Mouse (Mus musculus) MN1 (cell line): ENCODE measurements around the gene Rap1gds1.

ENCODE experiments used
- DNase-seq: peaks from one replicate; pipeline ENCODE4 v3.0.0-alpha.2; 2016; ENCODE audit warnings: low spot score

The Rap1gds1 gene

DNA sequence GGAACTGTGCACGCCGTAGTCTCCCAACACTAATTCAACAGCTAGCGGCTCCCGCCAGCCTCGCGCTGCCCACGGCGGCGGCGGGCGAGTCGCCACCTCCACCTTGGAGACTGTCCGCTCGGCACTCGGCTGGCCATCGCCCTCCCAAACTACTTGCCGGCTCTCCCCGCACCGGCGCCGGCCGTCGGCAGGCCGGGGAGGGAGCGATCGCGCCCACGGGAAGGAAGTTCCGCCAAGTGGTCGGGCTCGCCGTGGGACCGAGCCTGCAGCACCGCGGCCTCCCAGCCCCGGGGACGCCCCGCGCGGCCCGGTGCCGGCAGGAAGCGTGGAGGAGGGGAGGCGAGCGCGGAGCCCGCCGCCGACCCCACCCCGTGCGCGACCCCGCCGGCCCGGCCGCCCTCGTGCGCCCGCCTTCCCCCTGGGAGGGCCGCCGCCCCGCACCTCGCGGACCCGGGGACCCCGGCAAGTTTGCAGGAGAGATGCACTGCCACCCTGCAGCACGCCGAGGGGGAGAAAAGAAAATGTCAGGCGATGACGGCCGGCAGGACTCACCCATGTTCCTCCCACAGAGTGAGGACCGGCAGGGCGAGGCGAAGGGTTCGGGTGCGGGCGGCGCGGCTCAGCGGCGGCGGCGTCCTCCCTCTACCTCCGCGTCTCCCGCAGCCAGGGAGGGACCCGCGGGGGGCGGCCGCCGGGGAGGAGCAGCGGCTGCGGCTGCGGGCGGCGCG lies at the start of gene Rap1gds1:
Rap1gds1 (minus strand) TSS at position 718 of the 728 bp plus-strand sequence.
- peak; percentile 65 for DNase-seq

DNA sequence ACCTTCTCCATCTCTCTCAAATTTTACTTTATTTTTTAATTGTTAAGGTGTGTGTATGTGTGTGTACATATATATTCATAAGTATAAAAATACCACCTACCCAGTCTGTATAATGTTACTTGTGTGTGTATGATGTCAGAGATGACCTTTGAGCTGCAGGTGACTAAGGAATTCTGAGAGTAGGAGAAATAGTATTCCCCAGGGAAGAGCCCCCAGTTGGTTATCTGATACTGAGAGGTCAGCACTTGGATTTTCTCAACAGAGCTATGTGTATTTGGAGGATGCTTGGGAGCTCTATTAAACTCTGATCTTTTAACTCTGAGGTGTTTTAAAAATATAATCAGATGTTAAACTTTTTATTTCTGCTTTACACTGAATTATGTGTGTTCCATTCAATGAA lies 43.4 kb upstream of the Rap1gds1 start:
- no peak for DNase-seq

- no peak for DNase-seq
Observed at GRCm38 (mm10) chr3:139116733-139117337, 41.8 kb upstream of the Rap1gds1 start.

- no peak for DNase-seq
Observed at GRCm38 (mm10) chr3:139112335-139112973, 37.5 kb upstream of the Rap1gds1 start.

GRCm38 (mm10) chr3:139111877-139112276 lies 36.9 kb upstream of the Rap1gds1 start:
- DNase-seq: no peak

DNA sequence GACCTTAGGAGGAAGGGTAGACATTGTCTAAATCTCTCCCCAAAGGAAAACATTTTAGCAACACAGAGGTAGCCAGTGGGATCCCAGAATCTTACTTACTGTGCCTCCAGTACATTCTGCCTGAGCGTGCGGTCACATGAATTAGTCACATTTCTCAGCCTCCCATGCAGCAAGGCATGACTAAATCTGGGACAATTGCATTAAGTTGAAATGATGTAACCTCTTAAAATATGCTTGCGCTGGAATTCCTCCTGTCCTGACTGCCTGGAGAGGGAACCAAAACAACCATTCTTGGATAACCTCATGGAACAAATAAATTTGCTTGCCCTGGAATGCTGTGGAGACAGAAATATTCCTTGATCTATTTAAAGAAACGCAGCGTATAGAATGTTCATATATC lies 33.2 kb upstream of the Rap1gds1 start:
- peak; percentile 58 for DNase-seq

- DNase-seq: no peak
Observed at GRCm38 (mm10) chr3:139103914-139104313, 28.9 kb upstream of the Rap1gds1 start.

DNA sequence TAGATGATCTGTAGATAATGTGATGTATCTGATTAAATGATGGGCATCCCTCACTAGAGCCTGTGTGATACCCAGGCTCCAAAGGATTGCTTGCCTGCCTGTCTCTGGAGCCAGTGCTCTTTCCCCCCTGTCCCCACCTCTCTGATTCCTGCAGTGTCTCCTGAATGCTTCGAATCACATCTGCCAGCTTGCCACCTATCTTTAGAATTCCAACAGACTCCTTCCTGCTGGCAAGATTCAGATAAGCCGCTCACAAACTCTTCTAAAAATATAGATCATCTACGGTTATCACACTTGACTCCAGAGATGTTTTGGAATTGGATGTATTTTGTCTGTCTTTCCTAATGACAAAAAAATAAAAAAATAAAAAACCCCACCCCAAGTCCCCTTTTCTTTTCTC lies 28.3 kb upstream of the Rap1gds1 start:
- no peak for DNase-seq

DNA sequence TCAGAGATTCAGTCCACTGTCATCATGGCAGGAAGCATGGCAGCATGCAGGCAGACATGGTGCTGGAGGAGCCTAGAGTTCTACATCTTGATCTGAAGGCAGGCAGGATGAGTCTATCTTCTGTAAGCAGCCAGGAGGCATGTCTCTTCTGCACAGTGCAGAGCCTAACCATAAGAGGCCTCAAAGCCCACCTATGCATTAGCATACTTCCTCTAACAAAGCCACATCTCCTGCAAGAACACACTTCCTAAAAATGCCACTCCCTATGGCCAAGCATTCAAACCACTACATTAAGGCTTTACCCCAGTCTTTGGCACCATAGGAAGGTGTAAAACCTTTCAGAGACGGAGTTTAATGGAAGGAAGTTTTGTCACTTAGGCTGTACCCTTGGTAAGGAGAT lies 26.9 kb upstream of the Rap1gds1 start:
- DNase-seq: no peak

GRCm38 (mm10) chr3:139099284-139099683 lies 24.3 kb upstream of the Rap1gds1 start:
- no peak for DNase-seq

- DNase-seq: no peak
Observed at GRCm38 (mm10) chr3:139095894-139096293, 20.9 kb upstream of the Rap1gds1 start.

- no peak for DNase-seq
Observed at GRCm38 (mm10) chr3:139088526-139088925, 13.5 kb upstream of the Rap1gds1 start.

DNA sequence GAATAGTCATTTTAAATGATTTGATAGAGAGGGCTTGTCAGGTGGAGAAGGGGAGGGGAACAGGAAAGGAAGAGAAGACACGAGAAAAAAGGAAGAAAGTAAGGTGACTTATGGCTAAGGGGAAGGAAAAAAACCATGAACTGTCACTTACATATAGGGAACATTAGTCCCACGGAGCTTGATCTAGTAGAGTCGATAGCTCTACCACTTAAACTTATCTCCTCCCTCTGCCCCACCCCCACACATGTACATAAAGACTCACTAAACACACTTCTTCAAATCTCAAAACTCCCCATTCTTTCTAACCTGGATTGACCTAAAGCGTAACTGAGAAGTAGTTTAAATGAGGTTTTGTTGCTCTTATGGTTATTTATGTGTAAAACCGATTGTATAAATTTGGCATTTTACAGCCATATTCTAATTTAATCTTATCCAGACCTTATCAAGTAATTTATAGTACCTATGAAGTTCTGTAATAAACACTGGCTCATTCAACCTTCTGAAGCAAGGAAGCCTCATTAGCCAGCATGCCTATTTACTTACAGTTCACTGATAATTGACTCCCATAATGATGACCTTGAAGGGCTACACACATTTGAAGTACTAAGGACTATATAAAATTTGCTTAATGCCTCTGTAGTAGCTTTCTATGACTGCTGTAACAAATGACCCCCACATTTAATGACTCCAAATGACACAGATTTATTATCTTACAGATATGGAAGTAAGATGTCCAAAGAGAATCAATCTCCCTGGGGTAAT lies 9.0 kb upstream of the Rap1gds1 start:
- DNase-seq: no peak

DNA sequence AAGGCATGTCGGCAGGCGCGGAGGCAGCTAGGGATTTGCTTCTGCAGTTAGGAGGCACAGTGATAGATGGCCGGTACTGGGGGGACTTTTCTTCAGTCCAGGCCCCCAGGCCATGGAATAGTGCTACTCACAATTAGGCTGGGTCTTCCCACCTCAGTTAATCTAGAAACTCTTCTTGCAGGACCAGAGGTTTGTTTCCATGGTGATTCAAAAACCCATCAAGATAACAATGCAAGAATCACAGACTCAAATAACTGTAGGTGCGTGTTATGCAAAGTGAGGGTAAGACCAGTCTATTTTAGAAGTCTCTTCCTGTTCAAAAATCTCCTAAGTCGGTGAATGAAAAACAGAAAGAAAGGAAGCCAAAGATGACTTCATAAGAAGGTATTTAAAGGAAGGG lies 4.8 kb upstream of the Rap1gds1 start:
- DNase-seq: no peak

DNA sequence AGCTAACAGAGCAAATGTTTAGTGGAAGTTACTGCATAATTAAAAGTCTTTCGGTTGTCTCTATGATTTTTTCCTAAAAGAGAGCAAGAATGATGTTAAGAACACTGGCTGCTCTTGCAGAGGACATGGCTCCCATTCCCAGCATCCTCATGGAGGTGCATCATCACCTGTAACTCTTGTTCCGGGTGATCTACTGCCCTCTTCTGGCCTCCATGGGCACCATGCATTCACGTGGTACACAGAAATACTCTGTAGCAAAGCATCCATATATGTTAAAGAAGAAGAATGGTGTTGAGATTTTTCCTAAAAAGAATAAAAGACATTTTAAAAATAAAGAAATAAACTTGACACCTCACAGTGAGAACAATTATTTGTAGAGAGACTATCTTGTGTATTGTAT lies 3.0 kb upstream of the Rap1gds1 start:
- DNase-seq: no peak

DNA sequence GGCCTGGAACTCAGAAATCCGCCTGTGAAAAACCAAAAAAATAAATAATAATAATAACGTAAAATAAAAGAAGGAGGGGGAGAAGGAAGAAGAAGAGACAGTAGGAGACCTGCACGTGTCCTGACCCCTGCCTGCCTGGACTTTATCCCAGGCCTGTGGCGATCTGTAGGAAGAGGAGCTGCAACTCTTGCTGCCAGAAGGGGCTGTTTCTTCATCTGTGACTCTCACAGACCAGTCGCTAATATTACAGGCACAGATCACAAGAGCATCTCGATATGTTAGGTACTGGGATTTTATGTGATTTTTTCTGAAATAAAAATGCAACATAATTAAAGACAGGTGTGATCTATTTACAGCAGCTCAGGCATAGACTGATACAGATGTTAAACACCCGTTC lies 1.1 kb upstream of the Rap1gds1 start:
- peak; percentile 49 for DNase-seq

DNA sequence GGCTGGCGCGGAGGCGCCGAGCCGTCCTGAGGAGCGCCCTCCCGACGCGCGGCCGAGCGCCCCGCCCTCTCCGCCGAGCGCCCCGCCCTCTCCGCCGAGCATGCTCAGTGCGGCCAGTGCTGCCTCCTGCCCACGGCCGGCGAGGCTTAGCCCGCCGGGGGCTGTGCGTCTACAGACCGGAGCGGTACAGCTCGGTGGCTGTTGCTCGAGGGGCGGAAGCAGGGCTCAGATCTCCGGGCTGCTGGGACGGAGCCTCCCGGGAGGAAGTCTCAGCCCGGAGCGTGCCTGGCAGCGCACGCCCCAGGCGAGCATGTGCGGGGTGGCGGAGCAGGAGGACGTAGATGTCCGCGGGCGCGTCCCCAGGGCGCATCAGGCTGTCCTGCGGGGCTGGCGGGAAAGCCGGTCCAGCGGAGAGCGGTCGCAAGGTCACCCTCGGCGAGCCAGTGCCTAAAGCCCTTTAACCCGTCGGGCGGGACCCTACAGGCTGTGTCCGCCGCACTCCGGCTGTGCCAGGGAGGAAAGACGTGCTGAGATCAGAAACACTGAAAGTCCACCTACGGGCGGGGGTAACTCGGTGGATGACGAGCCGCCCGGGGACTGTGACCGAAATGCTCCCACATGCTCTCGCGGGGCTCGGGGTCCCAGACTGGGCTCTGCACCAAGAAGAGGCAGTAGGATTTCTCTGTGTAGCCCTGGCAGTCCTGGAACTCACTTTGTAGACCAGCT lies 495 bp upstream of the Rap1gds1 start:
- DNase-seq: peak; percentile 90

- DNase-seq: peak; percentile 6
Observed at GRCm38 (mm10) chr3:139073801-139074483, 1.1 kb downstream of the Rap1gds1 start.

- DNase-seq: no peak
Observed at GRCm38 (mm10) chr3:139069539-139069938, 5.5 kb downstream of the Rap1gds1 start.

- no peak for DNase-seq
Observed at GRCm38 (mm10) chr3:139064076-139064475, 10.9 kb downstream of the Rap1gds1 start.

- no peak for DNase-seq
Observed at GRCm38 (mm10) chr3:139062088-139062487, 12.9 kb downstream of the Rap1gds1 start.
